Mouse (Mus musculus) CH12.LX (cell line): ENCODE results near the gene Syne1.

Source experiments
- CTCF ChIP-seq, 2 experiments: IDR thresholded peaks in 1 of 2; conservative IDR thresholded peaks in 1 of 2; 2 replicates each; pipeline ENCODE4 v1.5.1; 2011 to 2012; ENCODE audit warnings: low read depth in 2 of 2, low read length in 2 of 2, improper control_type of control experiment in 1 of 2, inconsistent platforms in 1 of 2, mild to moderate bottlenecking in 1 of 2, moderate library complexity in 1 of 2
- MXI1 ChIP-seq: IDR thresholded peaks from 2 replicates; pipeline ENCODE4 v1.6.1; 2011; ENCODE audit warnings: mild to moderate bottlenecking, low read depth, low read length, improper control_type of control experiment
- TBP ChIP-seq: conservative IDR thresholded peaks from 2 replicates; pipeline ENCODE4 v1.6.1; 2011; ENCODE audit warnings: low read depth, low read length, improper control_type of control experiment

DNA sequence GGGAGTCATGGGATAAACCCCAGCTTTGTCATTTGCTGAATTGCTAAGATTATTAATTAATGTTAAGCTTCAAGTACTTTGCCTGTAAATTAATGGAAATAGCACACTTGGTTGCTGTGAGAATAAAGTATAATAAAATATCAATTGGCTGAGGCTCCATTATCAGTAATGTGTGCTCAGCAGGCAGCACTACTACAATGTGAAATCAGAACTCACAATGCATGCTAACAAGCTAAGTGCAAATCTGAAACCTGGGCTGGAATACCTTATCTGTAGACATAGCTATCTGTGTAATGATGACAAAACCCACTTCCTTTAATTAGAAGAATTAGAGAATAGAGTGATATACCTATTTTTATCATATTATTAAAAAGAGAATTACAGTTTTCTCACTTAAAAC is 97.5 kb downstream of the Syne1 start:
- no peak for TF ChIP-seq TBP
- TF ChIP-seq CTCF (conservative IDR thresholded peaks at IDR 0.05 in 1 of 2, IDR thresholded peaks at IDR 0.05 in 1 of 2; ENCODE audit: low read depth in 2 of 2, low read length in 2 of 2): no peak
- no peak for TF ChIP-seq MXI1
